Mouse (Mus musculus): ENCODE measurements at regions not wholly inside any gene's neighbourhood (a gene's known extent, or its start where the extent isn't known, plus 50 kb on each side); places are given as distances from the start of the nearest gene placed in this dataset.

DNA sequence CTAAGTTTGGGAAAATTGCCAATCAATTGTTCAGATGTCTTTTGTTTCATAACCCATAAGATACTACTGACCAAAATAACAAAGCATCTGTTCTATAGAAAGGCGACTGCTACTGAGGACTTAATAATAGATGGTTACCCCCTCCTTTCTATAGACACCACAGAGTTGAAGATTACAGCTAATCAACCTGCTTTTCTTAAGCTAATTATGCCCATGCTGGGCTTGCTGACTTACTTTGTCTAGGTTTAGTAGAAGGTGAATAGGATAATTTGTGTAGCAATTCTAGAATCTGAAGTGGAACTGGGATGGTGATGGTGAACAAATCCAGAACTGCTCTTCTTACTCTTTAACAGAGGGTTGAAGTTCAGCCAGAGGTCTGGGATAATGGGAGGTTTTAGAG lies 53.8 kb upstream of the Tbx18 start:
- no peak for DNase-seq

DNA sequence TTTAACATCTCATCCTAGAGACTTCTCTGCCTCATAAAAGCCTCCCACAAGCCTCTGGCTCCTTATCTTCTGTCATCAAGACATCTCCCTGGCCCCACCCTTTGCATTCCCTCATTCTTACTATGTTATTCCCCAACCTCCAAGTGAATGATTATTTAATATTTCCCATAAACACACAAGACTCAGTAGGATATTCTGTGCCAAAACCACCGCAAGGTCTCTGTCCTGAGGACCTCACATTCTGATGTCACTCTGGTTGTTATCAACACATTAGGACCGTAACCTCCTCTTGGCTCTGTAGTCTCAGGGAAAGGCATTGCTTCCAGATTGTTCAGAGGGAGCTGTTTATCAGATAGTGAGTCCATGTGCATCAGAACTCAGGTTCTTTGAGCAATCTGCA lies 80.7 kb upstream of the Tbx18 start:
- DNase-seq: no peak

DNA sequence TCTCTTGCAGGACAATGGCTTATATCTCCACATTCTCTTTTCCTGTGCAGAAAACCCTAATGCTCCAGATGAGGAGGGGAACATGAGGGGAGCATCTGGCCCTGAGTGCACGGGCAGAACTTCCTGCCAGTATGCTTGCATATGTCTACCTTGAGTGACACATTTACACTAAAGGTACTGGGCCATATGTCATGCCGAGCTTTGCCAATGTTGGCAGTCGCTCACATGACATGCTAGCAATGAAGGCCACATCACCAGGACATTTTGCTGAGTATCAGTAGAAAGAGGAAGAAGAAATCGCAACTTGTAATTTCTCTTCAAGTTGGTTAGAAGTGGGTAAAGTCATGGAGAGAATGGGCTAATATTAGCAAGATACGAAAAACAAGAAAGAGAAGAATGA lies 91.2 kb upstream of the Tbx18 start:
- DNase-seq: no peak

DNA sequence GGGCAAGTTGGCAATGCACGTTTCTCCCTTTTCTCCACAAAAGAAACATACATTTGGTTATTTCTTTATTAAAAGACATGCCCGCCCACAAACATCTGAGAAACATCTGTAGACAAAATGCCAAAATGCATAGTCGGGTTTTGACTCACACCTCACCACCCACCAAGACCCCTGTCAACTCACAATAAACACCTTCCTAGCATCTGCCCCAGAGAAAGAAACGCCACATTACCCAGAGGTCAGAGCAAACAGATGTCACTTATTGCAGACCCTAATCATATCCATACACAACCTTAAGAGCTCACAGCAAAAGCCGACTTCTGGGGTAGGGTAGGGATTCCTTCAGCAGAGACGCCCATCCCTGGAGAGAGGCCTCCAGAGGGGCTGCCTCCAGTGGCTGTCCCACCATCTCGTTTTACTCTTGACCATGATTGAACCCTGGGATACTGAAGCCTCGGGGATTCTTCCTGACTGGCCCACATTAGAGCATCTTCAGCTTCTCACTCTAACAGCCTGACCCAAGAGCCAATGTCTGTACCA lies 93.7 kb upstream of the Tbx18 start:
- no peak for DNase-seq

DNA sequence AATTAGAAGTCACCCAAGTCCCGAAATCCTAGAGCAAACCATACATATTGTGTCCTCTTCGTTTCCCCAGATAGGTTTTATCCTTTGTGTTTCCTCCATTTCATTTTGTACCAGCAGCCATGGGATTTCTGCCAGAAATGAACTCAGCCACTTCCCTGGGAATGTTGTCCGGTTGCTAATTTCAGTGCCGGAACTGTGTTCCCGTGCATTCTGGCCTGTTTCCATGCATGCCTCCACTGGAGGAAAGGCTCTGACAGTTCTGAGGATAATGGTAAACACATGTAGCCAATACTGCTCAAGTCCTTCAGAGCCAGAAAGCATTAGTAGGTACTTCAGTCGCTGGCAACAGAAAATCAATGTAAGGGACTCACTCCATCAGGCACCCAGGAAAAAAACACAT lies 112.8 kb upstream of the Tbx18 start:
- DNase-seq: peak; percentile 44

DNA sequence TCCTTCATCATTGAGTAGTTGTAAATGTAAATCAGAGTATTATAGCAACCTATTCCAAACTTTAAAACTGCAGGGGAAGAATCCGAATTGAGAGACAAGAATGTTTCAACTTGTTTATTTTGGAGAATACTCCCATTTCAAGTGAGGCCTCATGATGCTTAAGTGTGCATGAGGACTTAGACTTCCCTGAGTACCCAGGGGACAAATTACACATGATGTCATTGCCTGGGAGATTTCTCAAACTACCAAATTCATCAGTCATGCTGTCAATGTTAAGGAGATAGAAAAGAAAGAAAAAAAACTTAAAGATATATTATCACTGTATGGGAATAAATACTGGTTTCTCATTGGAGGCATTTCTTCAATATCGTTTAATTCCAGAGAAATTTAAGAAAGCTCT lies 113.4 kb upstream of the Tbx18 start:
- DNase-seq: no peak

DNA sequence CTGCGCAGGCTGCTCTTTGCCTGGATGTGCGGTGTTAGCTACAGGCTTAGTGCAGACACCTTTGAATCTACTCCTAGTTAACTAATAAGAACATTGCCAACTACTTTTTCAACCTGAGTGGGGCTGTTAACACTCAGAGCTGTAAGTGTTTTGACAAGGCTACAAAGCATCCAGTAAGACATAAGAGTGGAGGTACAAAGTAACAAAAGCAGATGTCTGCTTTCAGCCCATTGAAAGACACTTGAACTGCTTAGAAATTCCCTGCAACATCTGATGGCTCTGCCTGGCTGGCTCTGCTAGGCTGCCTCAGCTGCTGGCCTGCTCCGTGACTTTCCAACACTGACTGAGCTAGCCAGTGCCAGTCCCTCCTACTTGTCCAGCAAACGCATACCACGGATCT lies 117.8 kb upstream of the Tbx18 start:
- no peak for DNase-seq

DNA sequence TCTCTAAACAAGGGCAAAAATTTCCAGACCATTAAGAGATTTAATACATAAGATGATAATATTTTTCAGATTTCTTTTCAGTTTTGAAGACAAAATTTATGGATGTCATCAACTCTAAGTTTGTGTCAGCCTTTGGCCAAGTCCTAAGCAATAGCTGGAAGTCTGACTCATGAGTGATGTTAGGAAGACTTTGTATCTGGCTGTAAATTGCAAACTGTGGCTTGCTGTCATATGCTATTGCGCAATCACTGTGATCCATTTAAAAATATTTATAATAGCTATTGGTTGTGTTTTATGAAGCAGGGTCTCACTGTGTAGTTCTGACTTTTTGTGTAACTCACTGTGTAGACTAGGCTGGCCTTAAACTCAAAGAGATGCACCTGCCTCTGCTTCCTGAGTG lies 119.1 kb upstream of the Tbx18 start:
- no peak for DNase-seq

DNA sequence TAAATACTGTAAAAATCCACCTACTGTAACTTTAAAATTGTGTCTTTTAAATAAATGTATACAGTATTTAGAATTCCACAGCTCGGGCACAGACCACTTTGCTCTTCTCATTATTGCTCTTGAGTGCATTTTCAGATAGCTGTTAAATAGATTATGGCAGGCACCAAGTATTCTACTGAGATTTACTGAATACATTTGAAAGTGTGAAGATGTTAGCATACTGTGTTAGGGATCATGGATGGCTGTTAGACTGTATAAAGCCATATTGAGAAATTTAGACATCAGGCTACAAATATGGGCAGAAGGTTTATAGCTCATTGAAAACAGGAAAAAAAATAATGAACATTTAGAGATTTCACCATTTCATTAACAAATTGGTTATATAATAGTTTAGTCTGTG lies 130.5 kb upstream of the Tbx18 start:
- no peak for DNase-seq

DNA sequence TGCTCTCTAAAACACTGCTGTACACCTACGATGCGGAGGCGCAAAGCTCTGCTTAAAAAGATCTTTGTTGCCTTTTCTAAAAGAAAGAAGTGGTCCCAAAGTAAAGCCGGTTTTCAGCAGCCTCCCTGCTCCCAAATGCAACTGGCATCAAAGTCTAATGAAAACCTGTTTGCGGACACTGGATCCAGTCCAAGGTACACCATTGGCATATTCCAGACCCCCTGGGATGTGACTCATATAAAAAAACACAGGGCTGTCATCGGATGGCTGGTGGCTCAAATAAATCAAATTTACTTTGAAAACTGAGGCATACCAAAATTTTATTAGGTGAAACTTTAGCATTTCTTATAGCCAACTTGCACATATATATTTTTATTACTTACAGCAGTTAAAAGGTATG lies 134.2 kb upstream of the Tbx18 start:
- no peak for DNase-seq

DNA sequence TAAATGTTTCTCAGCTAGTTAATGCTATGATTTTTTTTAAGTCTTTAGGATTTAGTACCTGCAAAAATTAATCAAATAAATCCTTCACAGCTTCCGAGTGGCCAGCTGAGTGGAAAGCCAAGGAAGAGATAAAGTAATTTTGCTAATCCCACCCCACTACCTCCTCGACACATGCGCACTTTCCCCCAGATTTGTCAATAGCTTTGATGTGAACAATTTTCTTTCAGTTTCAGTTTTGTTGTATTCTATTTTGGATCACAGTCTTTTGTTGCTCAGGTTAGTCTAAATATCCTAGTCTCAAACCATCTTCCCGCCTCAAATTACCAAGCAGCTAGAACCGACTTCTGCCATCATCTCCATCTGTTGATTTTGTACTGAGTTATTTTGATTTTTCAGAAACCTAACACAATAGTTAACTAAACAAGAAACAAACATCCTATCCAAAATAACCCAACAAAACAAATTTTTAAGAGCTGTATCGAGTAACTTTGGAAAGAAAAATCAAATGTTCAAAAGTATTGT lies 141.4 kb upstream of the Tbx18 start:
- no peak for DNase-seq

DNA sequence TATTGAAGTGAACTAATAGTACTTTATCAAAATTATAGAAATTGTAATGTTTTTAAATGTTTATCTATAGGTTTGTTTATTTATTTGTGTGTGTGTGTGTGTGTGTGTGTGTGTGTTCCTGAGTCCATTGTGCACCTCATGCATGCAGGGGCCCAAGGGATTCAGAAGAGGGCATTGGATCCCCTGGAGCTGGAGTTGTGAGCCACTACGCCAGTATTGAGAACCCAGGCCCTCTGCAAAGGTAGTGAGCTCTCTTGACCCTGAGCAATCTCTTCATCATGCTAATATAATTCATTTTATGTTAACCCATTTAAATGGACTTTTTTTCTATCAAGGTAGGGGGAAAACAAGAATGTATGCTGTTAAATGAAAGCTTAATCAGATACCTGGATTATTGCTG lies 151.5 kb upstream of the Tbx18 start:
- no peak for DNase-seq

DNA sequence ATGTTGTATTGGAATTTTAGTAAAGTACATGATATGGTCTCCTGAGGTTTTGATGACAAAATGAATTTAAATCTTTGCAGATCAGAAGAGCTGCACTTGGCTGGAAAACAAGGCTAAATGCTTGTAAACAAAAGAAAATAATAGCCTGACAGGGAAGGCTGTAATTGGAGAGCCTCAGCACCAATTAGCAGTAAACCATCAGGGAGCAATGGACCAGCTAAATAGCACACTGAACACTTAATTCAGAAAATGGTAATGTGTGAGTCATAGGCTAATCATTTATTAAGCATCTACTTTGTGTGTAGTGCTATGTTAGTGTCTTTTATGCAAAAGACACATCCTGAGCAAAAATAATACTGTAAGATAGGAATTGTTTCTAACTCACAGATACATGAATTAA lies 152.0 kb upstream of the Tbx18 start:
- no peak for DNase-seq

DNA sequence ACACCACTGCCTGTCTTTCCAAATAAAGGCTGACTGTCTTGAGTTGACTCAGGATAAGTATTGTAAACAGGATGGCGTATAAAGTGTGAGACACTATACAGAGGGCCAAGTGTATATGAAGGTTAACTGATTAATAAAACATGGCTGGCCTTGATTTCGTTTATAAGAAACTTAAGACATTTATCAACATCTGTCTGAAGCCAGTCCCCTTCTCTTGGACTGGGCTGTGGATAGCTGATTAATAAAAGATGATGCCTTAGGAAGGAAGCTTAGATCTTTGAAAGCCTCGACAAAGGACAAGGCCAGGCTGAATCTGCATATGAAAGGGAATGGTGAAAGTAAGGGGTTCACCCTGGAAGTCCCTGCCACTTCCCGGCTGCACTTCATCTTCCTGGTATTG lies 163.0 kb upstream of the Tbx18 start:
- DNase-seq: no peak

DNA sequence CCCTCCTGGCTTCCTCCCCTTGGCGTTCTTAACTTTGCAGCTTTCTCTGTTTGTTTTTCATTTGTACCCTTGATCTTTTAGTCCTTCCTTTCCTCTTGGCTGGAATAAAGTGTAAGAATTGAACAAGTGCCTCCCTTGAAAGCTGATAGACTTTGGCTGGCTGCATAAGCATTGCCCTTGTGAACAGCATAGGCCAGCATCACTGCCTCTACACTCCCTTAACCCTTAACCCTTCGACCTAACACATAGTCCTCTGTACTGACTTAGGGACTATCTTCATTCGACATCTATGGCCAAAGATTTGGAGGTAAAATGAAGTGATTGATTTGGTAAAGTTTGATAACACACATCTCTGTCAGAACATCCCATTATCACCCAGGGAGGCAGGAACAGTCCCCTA lies 163.5 kb upstream of the Tbx18 start:
- DNase-seq: no peak

DNA sequence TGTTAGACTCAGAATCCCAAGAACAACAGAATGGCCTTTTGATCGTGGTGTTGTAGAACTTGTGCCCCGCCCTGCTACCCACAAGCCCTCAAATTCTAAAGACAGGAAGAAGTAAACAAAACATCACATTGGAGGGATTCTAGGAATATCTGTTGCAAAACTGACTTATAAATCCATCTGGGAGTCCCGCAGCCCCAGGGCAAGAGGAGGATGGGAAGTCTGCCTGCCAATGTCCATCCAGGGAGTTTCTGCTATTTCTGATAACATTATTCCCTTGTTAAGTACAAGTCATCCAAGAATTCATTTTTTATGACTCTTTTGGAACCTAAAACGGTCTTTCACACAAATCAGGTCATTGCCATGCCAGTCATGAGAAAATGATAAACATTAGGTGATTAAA lies 164.5 kb upstream of the Tbx18 start:
- no peak for DNase-seq

DNA sequence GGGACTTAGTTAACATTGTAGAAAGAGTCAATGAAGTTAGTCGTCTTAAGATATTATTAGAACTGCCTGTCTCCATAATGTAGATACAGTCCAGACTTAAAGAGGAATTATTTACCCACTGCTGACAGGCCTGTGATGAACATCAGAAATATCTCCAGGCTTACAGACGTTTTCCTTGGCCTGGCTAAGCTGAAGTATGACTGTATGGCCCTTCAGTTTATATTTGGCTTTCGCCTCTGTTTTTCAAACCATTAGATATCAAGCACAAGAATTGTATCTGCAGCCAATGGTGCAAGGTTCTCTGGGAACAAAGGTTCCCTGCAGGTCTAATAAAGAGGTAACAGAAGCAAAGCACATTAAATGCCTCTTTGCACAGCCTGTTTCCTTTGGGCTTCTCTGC lies 166.3 kb upstream of the Tbx18 start:
- DNase-seq: no peak

DNA sequence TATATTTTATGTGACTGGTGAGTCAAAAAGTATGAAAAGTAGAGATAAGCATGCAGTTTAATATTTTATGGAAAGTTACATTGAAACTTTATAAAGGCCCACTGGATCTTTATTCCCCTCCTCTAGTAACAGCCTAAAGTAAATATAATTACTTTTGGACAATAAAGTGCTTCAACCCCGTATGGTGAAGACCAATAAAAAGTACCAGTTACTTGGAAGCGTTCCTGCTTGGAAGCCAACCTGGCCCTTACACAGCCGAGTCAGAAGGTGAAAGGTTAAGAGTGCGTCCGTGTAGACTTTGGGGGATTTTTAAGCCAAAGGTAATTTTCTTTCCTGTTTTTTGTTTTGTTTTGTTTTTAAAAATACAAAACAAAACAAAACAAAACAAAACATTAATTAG lies 168.3 kb upstream of the Tbx18 start:
- DNase-seq: no peak

DNA sequence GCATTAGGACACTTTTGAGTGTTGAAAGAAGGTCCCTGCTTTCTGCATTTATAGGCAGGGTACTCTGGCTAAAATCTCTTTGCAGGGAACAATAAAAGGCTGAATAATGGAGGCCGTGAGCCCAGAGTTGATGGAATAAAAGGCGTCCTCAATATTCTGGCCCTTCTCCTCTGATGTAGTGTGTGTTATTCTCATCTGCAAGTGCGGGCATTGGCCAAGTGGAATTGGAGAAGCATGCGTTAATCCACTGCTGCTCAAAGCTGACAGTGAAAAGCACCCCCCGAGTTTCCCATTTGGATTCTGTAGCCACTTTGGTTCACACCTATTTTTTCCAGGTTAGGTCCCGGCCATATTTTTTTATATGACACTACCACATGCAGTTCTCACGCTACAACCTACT lies 168.7 kb upstream of the Tbx18 start:
- no peak for DNase-seq

DNA sequence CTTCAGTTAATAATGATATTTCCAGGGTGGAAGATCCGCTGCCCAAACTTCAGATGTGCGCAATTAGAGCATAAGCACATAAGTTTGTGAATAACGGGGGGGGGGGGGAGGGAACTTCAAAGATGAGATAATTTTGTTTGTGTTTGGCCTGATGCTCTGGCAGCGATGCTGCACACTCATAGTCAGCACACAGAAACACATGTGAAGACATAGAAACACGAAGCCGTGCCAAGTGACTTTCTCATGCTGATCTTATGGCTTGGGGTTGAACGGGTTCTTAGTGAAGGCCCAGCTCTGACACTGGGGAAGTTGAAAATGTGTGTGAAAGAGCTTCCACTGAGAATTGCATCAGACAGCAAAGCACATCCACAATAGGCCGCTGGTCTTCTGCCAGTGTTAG lies 190.2 kb upstream of the Tbx18 start:
- no peak for DNase-seq

DNA sequence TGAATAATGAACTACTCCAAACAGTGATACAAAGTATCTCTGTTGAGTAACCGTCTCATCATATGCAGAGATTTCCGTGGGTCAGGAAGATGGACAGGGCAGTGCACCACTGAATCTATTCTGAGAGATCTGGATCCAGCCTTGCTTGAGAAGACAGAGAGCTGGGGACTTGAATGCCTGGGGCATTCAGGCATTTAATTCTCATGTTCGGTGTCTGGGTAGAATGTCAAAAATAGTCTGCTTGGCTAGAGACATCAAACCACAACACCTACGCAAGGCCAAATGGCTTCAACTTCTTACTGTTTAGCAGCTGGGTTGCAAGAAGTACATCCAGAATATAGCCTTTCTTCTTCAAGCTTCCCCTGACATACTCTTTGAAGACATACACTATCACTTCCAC lies 194.1 kb upstream of the Tbx18 start:
- no peak for DNase-seq

DNA sequence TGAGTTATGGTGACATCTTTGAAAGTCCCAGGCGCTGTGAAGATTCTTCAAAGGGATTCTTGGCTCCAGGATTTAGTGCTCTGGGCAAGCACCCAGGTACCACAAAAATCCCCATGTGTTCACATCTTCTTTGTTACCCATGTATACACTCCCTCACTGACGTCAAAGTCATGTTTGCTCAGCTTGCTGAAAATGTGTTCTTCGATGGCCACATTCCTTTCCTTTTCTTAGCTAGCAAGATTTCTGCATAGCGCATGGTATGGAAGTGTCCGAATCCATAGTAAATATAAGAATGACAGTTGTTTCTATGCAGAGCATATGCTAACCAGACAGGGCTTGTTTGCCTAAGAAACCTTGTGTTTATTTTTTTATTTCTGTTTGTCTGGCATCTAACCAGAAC lies 202.2 kb upstream of the Tbx18 start:
- DNase-seq: no peak

DNA sequence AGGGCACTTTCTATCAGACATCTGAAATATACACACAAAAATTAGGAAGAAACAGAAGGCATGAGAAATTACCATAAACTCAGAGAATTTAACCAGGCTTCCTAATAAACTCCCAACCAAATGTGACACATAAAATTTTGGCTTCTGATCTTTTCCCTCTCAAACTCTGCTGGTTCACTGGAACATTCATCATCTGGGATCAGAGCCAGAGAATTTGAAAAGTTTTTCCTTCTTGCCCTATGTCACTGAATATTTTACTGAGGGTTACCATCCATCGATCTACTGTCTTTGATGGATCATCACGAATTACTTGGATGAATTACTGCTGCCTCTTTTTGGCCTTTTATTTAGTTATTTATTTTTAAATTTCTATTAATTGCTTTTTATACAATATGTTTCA lies 221.4 kb upstream of the Tbx18 start:
- DNase-seq: no peak

DNA sequence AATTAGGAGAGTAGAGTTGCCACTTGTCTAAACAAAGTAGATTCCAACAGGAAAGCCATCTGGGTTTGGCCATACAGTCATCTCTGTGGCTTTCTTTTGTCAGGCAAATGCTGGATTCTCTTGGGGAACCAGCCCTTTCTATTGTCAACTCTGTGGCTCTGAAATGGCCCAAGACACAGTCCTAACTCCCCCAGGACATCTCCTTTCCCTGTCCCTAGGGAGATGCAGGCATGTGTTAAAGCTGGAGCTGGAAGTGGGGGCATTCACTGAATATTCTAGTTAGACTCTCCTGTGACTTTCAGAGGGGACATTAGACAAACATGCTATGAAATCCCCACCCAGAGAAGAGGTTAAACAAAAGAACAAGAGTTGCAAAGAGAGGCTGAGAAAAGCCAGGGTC lies 223.9 kb upstream of the Tbx18 start:
- DNase-seq: no peak

DNA sequence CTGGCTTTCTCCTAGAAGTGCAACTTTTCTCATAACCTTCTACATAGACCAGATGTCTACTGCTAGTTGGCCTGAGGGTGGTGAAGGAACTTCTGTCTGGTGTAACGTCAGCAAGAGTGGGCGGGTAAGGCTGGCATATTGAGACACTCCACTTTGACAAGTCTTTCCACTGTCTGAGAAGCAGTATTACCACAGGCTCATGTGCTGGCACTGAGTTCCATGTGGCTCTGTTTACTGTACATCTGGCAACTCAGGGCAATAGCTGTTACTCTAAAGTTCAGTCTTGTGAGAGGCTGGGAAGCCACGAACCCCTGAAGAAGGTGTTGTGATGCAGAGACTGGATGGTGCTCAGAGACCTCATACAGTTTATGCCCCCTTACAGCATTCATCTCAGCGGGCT lies 230.7 kb upstream of the Tbx18 start:
- DNase-seq: no peak

DNA sequence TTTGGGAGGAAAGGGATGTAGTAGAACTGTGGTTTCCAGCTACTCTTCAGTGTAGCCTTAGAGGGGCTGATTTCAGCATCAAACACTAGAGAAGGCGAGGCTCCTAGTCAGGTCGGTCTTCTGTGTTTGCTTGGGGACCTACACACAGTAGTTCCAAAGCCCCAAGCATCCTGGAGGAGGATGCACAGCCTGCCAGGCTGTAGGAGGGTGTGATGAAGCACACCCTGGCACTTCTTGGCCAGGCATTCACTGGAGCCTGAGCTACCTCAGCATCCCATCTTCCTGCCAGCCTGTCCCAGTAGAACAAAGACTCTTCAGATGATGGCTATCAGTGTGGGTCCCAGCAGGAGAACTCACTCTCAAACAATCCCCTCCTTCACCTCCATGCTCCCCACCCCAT lies 233.4 kb upstream of the Tbx18 start:
- no peak for DNase-seq
